Mouse (Mus musculus): Measurements from ENCODE around the gene Guca1a.
"Not testable (repeated sequence)": the region's sequence is repeated elsewhere in the genome, so short reads cannot be mapped to it uniquely, and the experiment has no call there.

GRCm38 (mm10) chr17:47422616-47423015, 22.2 kb upstream of the Guca1a start:
- TF ChIP-seq CTCF, POLR2A (IDR thresholded peaks at IDR 0.05; ENCODE audit: insufficient read depth, low read depth, low read length): not testable (repeated sequence)
